ENCODE assay signal across 8 mouse cellular contexts in genomic region chr4:132883561-132884063, GRCm38 (mm10). TPM values are rescaled to one million over a fixed set of nuclear protein-coding genes. Genes with fewer than 3 reads are reported as not detected.
A peak's percentile ranks its signal among the peaks of the same experiment; 100 is the strongest.
DNase-seq lines count a peak whose midpoint lies in the region; ATAC-seq lines count a peak whose summit lies in the region.

No protein-coding gene starts in this region.

- peaks cover 19% of the 10 kb centered on the region for H3K4me1 ChIP-seq in hindbrain, embryonic 14.5 days (replicated peaks; ENCODE audit: control insufficient read depth, insufficient read depth, low read length)

- H3K27ac ChIP-seq in hindbrain, embryonic 14.5 days, result peak overlapping the region; percentile 84

- peak overlapping the region; percentile 97 for H3K9ac ChIP-seq in hindbrain, embryonic 14.5 days

- H3K4me3 ChIP-seq in hindbrain, embryonic 14.5 days (replicated peaks; ENCODE audit: low read length), result peak overlapping the region; percentile 99

- H3K27me3 ChIP-seq in hindbrain, embryonic 14.5 days (ENCODE audit: control insufficient read depth, insufficient read depth, low read length), result no peaks in the 10 kb centered on the region

- peaks cover 12% of the 10 kb centered on the region; the same call in 1 of the 2 replicates for H3K36me3 ChIP-seq in hindbrain, embryonic 14.5 days (replicated peaks; ENCODE audit: control insufficient read depth, insufficient read depth)

- intact Hi-C loops in left cerebral cortex, postnatal 10 days (cut with DNase I), result no loop called here

- H3K4me2 ChIP-seq in hindbrain, embryonic 14.5 days (replicated peaks), result peak overlapping the region; percentile 75

- DNase-seq in adrenal gland, adult 2 months, result peak; percentile 15
- DNase-seq in adrenal gland, postnatal 14 days, result no peak
- peak; percentile 27 for DNase-seq in urinary bladder, postnatal 14 days (ENCODE audit: low spot score)
- no peak for DNase-seq in urinary bladder, postnatal 4 days (ENCODE audit: low spot score in 2 of 2)
- DNase-seq in hindbrain, embryonic 14.5 days (ENCODE audit: low spot score), result no peak
- DNase-seq in frontal cortex, postnatal 10 days (ENCODE audit: low spot score in 2 of 2), result no peak
- DNase-seq in left cerebral cortex, postnatal 10 days (ENCODE audit: extremely low spot score in 1 of 2, low spot score in 2 of 2), result no peak

- no peak; the same call in 1 of the 2 replicates for ATAC-seq in hindbrain, embryonic 14.5 days (ENCODE audit: low FRiP score)
- ATAC-seq in megakaryocyte progenitor cell, adult 5-6 weeks (replicated peaks; ENCODE audit: poor library complexity), result peak; percentile 44

- no peaks in the 10 kb centered on the region for H3K9me3 ChIP-seq in hindbrain, embryonic 14.5 days (ENCODE audit: control insufficient read depth, low read length)

- 4% methylated on average over 21 of the region's 21 CpGs for WGBS in hindbrain, embryonic 14.5 days

RNA-seq across cellular contexts. Expression of gene Stx12, which starts 0.7 kb away (rescaled TPM):
- 10 to 100 TPM; 52.7 to 58.0 TPM for total RNA-seq in adrenal gland, adult 2 months (2021)
- polyA plus RNA-seq in adrenal gland, adult 2 months (2012; rRNA removed), result 14.6 and 15.6 TPM in 2 replicates
- 49.7 and 53.3 TPM in 2 replicates for total RNA-seq in adrenal gland, postnatal 14 days (2021)
- polyA plus RNA-seq in hindbrain, embryonic 14.5 days (2014; fragmentation: Nextera tagmentation; extraction: Ambion mirVana), result 165 and 181 TPM in 2 replicates
- total RNA-seq in megakaryocyte progenitor cell, adult 5-6 weeks (2015), result 34.4 and 36.5 TPM in 2 replicates
- total RNA-seq in megakaryocyte progenitor cell, adult 5-6 weeks (2017), result 31.3 and 33.1 TPM in 2 replicates
- total RNA-seq in left cerebral cortex, postnatal 10 days (2021), result 100 to 1,000 TPM; 117 to 123 TPM

RNA-seq across cellular contexts. Expression of gene Fam76a, which starts 38.7 kb away (rescaled TPM):
- total RNA-seq in adrenal gland, adult 2 months (2021), result 10 to 100 TPM; 27.7 to 35.4 TPM
- 10.9 and 13.2 TPM in 2 replicates for polyA plus RNA-seq in adrenal gland, adult 2 months (2012; rRNA removed)
- total RNA-seq in adrenal gland, postnatal 14 days (2021), result 32.6 and 33.8 TPM in 2 replicates
- polyA plus RNA-seq in hindbrain, embryonic 14.5 days (2014; fragmentation: Nextera tagmentation; extraction: Ambion mirVana), result 37.7 and 39.5 TPM in 2 replicates
- 17.9 and 18.0 TPM in 2 replicates for total RNA-seq in megakaryocyte progenitor cell, adult 5-6 weeks (2015)
- total RNA-seq in megakaryocyte progenitor cell, adult 5-6 weeks (2017), result 31.5 and 42.0 TPM in 2 replicates
- total RNA-seq in left cerebral cortex, postnatal 10 days (2021), result 10 to 100 TPM; 31.8 to 36.9 TPM

RNA-seq across cellular contexts. Expression of gene Ppp1r8, which starts 40.6 kb away (rescaled TPM):
- 10 to 100 TPM; 41.1 to 52.4 TPM for total RNA-seq in adrenal gland, adult 2 months (2021)
- polyA plus RNA-seq in adrenal gland, adult 2 months (2012; rRNA removed), result 25.1 and 29.4 TPM in 2 replicates
- total RNA-seq in adrenal gland, postnatal 14 days (2021), result 38.6 and 46.8 TPM in 2 replicates
- 49.3 and 62.7 TPM in 2 replicates for polyA plus RNA-seq in hindbrain, embryonic 14.5 days (2014; fragmentation: Nextera tagmentation; extraction: Ambion mirVana)
- 36.1 and 42.9 TPM in 2 replicates for total RNA-seq in megakaryocyte progenitor cell, adult 5-6 weeks (2015)
- total RNA-seq in megakaryocyte progenitor cell, adult 5-6 weeks (2017), result 62.9 and 71.0 TPM in 2 replicates
- total RNA-seq in left cerebral cortex, postnatal 10 days (2021), result 10 to 100 TPM; 44.9 to 45.0 TPM

Comparison
In these comparisons a context has a peak if more than half of its experiments do, and no peak if none do; other contexts are left out.
1. DNase-seq: peak in adrenal gland, adult 2 months (single experiment) and urinary bladder, postnatal 14 days (single experiment); none in adrenal gland, postnatal 14 days (single experiment), urinary bladder, postnatal 4 days (0 of 2), hindbrain, embryonic 14.5 days (single experiment), frontal cortex, postnatal 10 days (0 of 2) and left cerebral cortex, postnatal 10 days (0 of 2).